Mouse (Mus musculus) G1E (cell line): ENCODE measurements around the gene Camkmt.

Experiments
- CTCF ChIP-seq: IDR thresholded peaks from 2 replicates; pipeline ENCODE4 v1.5.1; 2012; ENCODE audit warnings: low read depth, low read length, inconsistent platforms, mixed read lengths
- GATA2 ChIP-seq: IDR thresholded peaks from 2 replicates; pipeline ENCODE4 v1.6.1; 2012; ENCODE audit warnings: low read depth, low read length, inconsistent platforms, borderline replicate concordance
- TAL1 ChIP-seq: conservative IDR thresholded peaks from 2 replicates; pipeline ENCODE4 v1.6.1; 2012; ENCODE audit warnings: low read depth, low read length, inconsistent platforms, mixed read lengths

GRCm38 (mm10) chr17:85372523-85372922, 282.2 kb downstream of the Camkmt start:
- no peak for TF ChIP-seq CTCF
- TF ChIP-seq TAL1 = no peak
- TF ChIP-seq GATA2 = no peak
